Mouse (Mus musculus): Measurements from ENCODE around the gene Zeb2. TPM values are rescaled to one million over a fixed set of nuclear protein-coding genes. Genes with fewer than 3 reads are reported as not detected.

Gene Zeb2
- polyA plus RNA-seq, 1 experiment: 46.5 TPM

- TF ChIP-seq CTCF (IDR thresholded peaks at IDR 0.05; ENCODE audit: borderline replicate concordance, extremely low read depth, insufficient read depth, insufficient read length) (no peak), POLR2A (IDR thresholded peaks at IDR 0.05; ENCODE audit: borderline replicate concordance, extremely low read depth, insufficient read depth, insufficient read length, poor library complexity, severe bottlenecking) (no peak)
- no peak for DNase-seq (ENCODE audit: low read depth)
Measured at GRCm38 (mm10) chr2:44977051-44977450, 140.1 kb downstream of the Zeb2 start.

- no peak for DNase-seq (ENCODE audit: low read depth)
- TF ChIP-seq POLR2A (IDR thresholded peaks at IDR 0.05; ENCODE audit: borderline replicate concordance, extremely low read depth, insufficient read depth, insufficient read length, poor library complexity, severe bottlenecking) (no peak), CTCF (IDR thresholded peaks at IDR 0.05; ENCODE audit: borderline replicate concordance, extremely low read depth, insufficient read depth, insufficient read length) (no peak)
Measured at GRCm38 (mm10) chr2:44976484-44976883, 140.7 kb downstream of the Zeb2 start.

DNA sequence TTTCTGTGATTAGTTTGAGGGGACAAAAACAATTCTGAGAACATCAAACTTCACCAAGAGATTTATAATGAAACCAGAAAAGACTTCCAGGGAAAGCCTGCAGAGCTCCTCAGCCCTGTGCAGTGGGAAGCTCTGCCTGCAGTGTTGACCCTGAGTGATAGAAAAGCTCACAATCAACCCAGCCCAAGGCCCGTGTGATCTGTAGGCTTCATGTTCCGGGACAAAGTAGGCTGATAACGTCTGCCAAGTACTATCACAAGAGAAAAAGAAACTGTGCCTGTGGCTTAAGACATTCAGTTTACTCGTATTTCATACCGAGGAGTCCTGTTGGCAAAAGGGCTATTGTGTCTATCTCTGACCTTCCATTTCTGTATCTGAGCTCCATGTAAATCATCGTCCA lies 143.4 kb downstream of the Zeb2 start:
- no peak for TF ChIP-seq CTCF (IDR thresholded peaks at IDR 0.05; ENCODE audit: borderline replicate concordance, extremely low read depth, insufficient read depth, insufficient read length)
- TF ChIP-seq POLR2A (IDR thresholded peaks at IDR 0.05; ENCODE audit: borderline replicate concordance, extremely low read depth, insufficient read depth, insufficient read length, poor library complexity, severe bottlenecking): no peak
- no peak for DNase-seq (ENCODE audit: low read depth)

DNA sequence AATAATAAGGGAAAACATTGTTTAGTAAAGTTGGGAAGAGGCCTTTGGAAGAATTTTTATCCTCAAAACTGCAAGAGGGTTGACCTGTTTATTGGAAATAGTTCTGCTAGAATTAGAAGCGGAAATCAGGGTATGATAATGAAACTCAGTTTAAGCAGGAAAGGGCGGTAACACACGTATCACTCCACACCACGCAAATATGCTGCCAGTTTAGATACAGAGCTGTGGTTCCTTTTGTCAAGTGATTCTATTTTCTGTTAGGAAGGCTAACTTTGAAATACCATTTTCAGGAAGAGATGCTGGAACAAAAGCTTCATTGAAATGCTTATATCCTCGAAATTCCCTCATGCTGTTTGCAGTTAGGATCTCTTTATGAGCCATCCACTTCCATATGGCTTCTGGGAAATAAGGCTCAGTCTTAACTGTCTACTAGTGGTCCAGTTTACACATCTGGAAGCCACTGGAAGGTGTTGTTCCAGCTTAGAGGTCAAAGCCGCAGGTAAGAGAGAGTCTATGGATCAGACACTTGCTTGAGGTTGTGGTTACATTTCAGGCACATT lies 147.0 kb downstream of the Zeb2 start:
- DNase-seq (ENCODE audit: low read depth): no peak
- TF ChIP-seq CTCF (IDR thresholded peaks at IDR 0.05; ENCODE audit: borderline replicate concordance, extremely low read depth, insufficient read depth, insufficient read length) (no peak), POLR2A (IDR thresholded peaks at IDR 0.05; ENCODE audit: borderline replicate concordance, extremely low read depth, insufficient read depth, insufficient read length, poor library complexity, severe bottlenecking) (no peak)

DNA sequence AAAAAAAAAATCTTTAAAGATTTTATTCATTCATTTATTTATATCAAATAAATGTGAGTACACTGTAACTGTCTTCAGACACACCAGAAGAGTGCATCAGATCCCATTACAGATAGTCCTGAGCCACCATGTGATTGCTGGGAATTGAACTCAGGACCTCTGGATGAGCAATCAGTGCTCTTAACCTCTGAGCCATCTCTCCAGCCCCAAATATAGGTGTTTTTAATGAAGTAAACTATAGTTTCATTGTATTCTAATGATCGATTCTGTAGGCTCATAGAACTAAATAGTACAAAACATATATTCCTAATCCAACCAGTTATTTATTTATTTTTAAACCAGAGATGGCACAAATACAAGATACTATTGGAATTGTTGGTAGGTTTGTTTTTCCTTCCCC lies 147.6 kb downstream of the Zeb2 start:
- TF ChIP-seq POLR2A (IDR thresholded peaks at IDR 0.05; ENCODE audit: borderline replicate concordance, extremely low read depth, insufficient read depth, insufficient read length, poor library complexity, severe bottlenecking): no peak
- TF ChIP-seq CTCF (IDR thresholded peaks at IDR 0.05; ENCODE audit: borderline replicate concordance, extremely low read depth, insufficient read depth, insufficient read length): no peak
- DNase-seq (ENCODE audit: low read depth): no peak

GRCm38 (mm10) chr2:44969226-44969625 lies 148.0 kb downstream of the Zeb2 start:
- TF ChIP-seq POLR2A (IDR thresholded peaks at IDR 0.05; ENCODE audit: borderline replicate concordance, extremely low read depth, insufficient read depth, insufficient read length, poor library complexity, severe bottlenecking) (no peak), CTCF (IDR thresholded peaks at IDR 0.05; ENCODE audit: borderline replicate concordance, extremely low read depth, insufficient read depth, insufficient read length) (no peak)
- no peak for DNase-seq (ENCODE audit: low read depth)

DNA sequence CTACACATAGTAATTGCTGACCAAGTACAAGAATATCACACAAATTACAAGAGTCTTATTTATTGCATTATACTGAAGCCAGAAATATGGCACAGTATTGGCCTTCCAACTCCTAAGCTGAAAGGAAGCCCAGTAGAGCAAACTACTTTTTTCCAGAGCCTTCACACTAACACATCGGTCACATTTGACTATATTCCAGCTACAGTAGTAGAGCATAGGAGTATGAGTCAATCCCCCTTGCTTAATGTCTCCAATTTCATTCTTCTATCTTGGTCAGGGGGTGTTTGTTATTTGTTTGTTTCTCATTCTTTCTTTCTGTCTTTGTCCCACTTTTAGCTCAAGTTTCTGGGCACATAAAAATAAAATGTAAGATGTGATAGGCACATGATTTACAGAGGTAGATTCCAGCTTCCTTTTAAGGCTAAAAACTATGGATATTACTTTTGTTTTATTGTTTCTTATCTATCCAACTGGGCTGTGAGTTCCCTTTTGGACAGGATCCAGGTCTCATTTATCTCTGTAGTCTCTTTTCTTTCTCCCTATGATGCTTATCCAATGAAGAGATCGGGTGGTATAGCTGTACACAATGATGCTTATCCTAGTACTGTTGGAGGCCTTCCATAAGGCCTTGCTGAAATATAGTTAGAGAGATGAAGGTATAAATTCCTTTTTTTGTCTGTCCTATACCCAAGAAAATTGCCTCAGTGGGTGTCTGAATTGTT lies 151.2 kb downstream of the Zeb2 start:
- TF ChIP-seq POLR2A (IDR thresholded peaks at IDR 0.05; ENCODE audit: borderline replicate concordance, extremely low read depth, insufficient read depth, insufficient read length, poor library complexity, severe bottlenecking) (no peak), CTCF (IDR thresholded peaks at IDR 0.05; ENCODE audit: borderline replicate concordance, extremely low read depth, insufficient read depth, insufficient read length) (no peak)
- DNase-seq (ENCODE audit: low read depth): no peak

- TF ChIP-seq POLR2A (IDR thresholded peaks at IDR 0.05; ENCODE audit: borderline replicate concordance, extremely low read depth, insufficient read depth, insufficient read length, poor library complexity, severe bottlenecking): no peak
- TF ChIP-seq CTCF (IDR thresholded peaks at IDR 0.05; ENCODE audit: borderline replicate concordance, extremely low read depth, insufficient read depth, insufficient read length): no peak
- DNase-seq (ENCODE audit: low read depth): no peak
Measured at GRCm38 (mm10) chr2:44962620-44963019, 154.6 kb downstream of the Zeb2 start.

DNA sequence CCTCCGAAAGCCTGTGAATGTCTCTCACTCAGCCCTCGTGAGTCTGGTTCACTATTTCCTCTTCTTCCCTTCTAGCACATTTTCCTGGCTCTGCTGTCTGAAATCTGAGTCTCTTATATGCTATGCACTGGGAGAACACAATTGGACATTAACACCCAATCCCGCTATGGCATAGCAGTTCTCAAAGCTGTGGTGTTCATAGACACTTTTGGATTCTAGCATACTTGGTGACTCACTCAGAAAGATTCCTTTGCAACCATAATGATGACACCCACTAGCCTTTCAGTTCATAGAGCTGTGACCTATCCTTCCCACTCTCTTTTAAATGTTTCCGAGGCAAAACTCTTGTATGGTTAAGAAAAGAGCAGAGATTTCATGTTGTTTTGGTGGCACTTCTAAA lies 156.0 kb downstream of the Zeb2 start:
- TF ChIP-seq POLR2A (IDR thresholded peaks at IDR 0.05; ENCODE audit: borderline replicate concordance, extremely low read depth, insufficient read depth, insufficient read length, poor library complexity, severe bottlenecking): no peak
- no peak for TF ChIP-seq CTCF (IDR thresholded peaks at IDR 0.05; ENCODE audit: borderline replicate concordance, extremely low read depth, insufficient read depth, insufficient read length)
- DNase-seq (ENCODE audit: low read depth): no peak

DNA sequence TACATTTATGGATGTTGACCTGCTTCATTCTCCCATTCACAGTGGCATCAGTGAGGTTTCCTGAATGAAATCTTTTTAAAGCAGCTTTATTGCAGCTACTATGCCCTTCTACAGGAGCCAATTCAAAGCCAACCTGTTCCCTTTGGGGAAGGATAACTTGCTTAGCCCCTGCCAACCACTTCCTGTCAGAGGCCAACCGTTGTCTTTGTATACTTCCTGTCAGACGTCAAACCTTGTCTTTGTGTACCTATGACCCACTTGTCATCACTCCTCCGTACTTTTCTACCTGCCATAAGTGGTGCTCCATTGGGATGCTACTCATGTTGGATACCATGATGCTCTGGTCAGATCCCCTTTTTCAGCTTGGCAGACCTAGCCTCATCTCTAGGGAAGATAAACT lies 156.6 kb downstream of the Zeb2 start:
- TF ChIP-seq POLR2A (IDR thresholded peaks at IDR 0.05; ENCODE audit: borderline replicate concordance, extremely low read depth, insufficient read depth, insufficient read length, poor library complexity, severe bottlenecking) (no peak), CTCF (IDR thresholded peaks at IDR 0.05; ENCODE audit: borderline replicate concordance, extremely low read depth, insufficient read depth, insufficient read length) (no peak)
- no peak for DNase-seq (ENCODE audit: low read depth)

GRCm38 (mm10) chr2:44957329-44957797 lies 159.8 kb downstream of the Zeb2 start:
- no peak for TF ChIP-seq CTCF (IDR thresholded peaks at IDR 0.05; ENCODE audit: borderline replicate concordance, extremely low read depth, insufficient read depth, insufficient read length)
- TF ChIP-seq POLR2A (IDR thresholded peaks at IDR 0.05; ENCODE audit: borderline replicate concordance, extremely low read depth, insufficient read depth, insufficient read length, poor library complexity, severe bottlenecking): no peak
- no peak for DNase-seq (ENCODE audit: low read depth)

DNA sequence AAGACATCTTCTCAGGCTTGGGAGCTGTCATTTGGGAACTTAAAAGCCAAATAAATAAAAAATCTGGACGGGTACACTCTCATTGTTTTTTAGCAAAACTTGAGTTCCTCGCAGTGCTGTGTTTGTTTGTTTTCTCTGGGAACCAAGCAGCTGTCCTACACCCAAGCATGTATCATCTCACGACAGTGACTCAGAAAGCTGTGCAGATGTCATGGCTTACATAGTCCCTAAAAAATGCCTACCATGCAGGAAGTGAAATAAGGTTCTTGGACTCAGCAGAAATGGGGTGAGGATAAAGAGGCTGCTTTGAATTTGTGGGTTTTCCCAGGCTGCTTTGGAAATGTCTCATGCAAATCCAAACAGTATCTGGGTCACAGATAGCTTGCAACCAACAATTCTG lies 161.0 kb downstream of the Zeb2 start:
- DNase-seq (ENCODE audit: low read depth): peak; percentile 15
- TF ChIP-seq POLR2A (IDR thresholded peaks at IDR 0.05; ENCODE audit: borderline replicate concordance, extremely low read depth, insufficient read depth, insufficient read length, poor library complexity, severe bottlenecking) (no peak), CTCF (IDR thresholded peaks at IDR 0.05; ENCODE audit: borderline replicate concordance, extremely low read depth, insufficient read depth, insufficient read length) (no peak)
